Mouse (Mus musculus): ENCODE measurements around the gene Cdt1.

Cdt1 gene

GRCm38 (mm10) chr8:122610612-122611277 is 42.9 kb downstream of the Cdt1 start:
- DNase-seq (ENCODE audit: extremely low read depth, low read depth, low spot score) = no peak

GRCm38 (mm10) chr8:122611295-122612133 is 43.7 kb downstream of the Cdt1 start, which contains the start of the genes Galns and Trappc2l:
Galns (minus strand) TSS chr8:122611463.
Trappc2l (plus strand) TSS chr8:122611640.
- peak; percentile 42 for DNase-seq (ENCODE audit: extremely low read depth, low read depth, low spot score)

GRCm38 (mm10) chr8:122616181-122616905 is 48.5 kb downstream of the Cdt1 start:
- DNase-seq (ENCODE audit: extremely low read depth, low read depth, low spot score) = no peak

DNA sequence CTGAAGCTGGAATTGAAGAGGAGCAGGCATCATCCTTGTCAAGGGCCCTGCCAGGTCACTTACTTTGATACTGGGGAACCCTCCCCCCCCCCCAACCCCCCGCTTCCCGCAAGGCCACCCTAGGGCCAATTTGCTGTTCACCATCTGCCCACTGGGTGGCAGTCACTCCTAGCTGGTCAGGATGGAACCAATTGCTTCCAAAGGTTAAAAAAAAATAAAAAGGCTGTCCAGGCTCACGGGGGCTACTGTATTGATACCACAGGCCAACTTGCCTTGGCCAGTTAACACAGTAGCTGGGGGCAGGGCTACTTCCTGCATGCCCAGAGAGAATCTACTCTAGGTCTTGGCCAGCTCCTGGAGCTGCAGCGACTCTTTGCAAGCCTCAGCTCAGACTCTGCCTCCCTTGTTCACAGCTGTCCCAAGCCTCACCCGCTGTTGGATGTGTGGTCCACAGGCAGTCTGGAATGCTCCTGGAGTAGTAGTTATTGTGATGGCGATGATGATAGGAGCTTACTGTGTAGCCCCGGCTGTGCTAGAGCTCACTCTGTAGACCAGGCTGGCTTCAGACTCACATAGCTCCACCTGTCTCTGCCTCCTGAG is 50.2 kb downstream of the Cdt1 start:
- DNase-seq (ENCODE audit: extremely low read depth, low read depth, low spot score) = no peak

DNA sequence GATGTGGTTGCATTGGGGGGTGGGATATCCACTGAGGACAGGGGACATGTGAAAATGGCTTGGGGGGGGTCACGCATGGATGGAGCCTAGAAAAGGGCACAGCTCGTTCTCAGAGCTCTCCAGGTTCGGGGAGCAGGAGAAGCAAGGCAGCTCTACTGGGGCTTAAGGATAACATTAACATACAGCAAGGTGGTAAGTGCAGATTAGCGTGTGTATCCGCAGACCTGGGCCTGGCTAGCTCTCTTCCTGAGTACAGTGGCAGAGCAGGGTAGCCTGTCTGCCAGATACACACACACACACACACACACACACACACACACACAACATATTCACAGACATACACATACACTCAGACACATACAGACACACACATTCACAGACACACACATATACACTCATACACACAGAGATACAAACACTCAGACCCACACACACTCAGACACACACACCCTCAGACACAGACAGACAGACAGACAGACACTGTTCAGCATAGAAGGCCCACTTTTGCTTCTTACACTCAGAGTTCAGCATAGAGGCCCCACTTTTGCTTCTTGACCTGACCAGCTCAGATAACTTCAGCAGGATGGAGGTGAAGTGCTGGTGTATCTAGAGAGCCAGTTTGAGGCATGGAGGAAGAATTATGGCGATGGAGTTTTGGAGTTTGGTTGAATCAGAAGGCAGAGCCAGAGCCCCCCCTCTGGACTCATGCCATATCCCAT is 51.0 kb downstream of the Cdt1 start:
- no peak for DNase-seq (ENCODE audit: extremely low read depth, low read depth, low spot score)

- no peak for DNase-seq (ENCODE audit: extremely low read depth, low read depth, low spot score)
Measured at GRCm38 (mm10) chr8:122620446-122620845, 52.6 kb downstream of the Cdt1 start.

DNA sequence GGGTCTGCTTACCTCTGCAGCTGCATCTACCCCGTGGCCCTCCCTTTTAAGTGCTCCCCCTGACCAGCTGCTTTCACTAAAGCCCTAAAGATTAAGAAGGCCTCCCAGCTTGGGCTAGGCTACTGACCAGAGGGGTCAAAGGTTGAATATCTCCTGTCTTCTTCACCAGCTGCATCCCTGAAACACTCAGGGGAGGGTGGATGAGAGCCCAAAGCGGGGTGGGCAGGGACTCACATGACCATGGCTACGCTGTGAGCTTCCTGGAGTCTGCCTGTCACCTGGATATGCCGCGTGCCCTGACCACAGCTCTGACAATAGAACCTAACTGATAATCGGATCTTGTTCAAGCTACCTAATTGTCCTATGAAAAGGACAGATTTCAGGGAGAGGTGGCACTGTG is 54.9 kb downstream of the Cdt1 start, which contains the start of gene Pabpn1l:
Gene Pabpn1l (minus strand): TSS at position 13 of the 400 bp plus-strand sequence.
- DNase-seq (ENCODE audit: extremely low read depth, low read depth, low spot score) = no peak

Data from fat pad, adult 2 months (tissue).